Mouse (Mus musculus) spleen, adult 2 months (tissue): ENCODE results near the gene Mapkapk5. TPM values are rescaled to one million over a fixed set of nuclear protein-coding genes. Genes with fewer than 3 reads are reported as not detected.
"Not testable (repeated sequence)": the region's sequence is repeated elsewhere in the genome, so short reads cannot be mapped to it uniquely, and the experiment has no call there.

Experiments used
- DNase-seq, 2 experiments: peaks; one replicate each; pipeline versions ENCODE4 v3.0.0 to v3.0.0-alpha.2; 2012 to 2021; ENCODE audit warnings: low spot score in 2 of 2, low read depth in 1 of 2
- H3K27ac ChIP-seq: fragments of 200-500 bp; 2 replicates; pipeline ENCODE4 v1.5.1; 2012; ENCODE audit warnings: low read length, inconsistent platforms; ENCODE audit not compliant: insufficient read depth
- H3K27me3 ChIP-seq: fragments of 200-500 bp; 2 replicates; pipeline ENCODE4 v1.6.1; 2012; ENCODE audit warnings: mild to moderate bottlenecking, moderate library complexity, low read length, inconsistent platforms; ENCODE audit not compliant: control insufficient read depth, insufficient read depth
- H3K36me3 ChIP-seq: fragments of 200-500 bp; 2 replicates; pipeline ENCODE4 v1.6.1; 2012; ENCODE audit warnings: mild to moderate bottlenecking, low read length, inconsistent platforms; ENCODE audit not compliant: control insufficient read depth, insufficient read depth
- H3K4me1 ChIP-seq: fragments of 200-500 bp; 2 replicates; pipeline ENCODE4 v1.6.1; 2011; ENCODE audit warnings: inconsistent platforms; ENCODE audit not compliant: control insufficient read depth, insufficient read depth, insufficient read length
- H3K4me3 ChIP-seq: fragments of 200-500 bp; 2 replicates; pipeline ENCODE4 v1.5.1; 2011; ENCODE audit warnings: mild to moderate bottlenecking, inconsistent platforms; ENCODE audit not compliant: insufficient read depth, insufficient read length; ENCODE audit errors: extremely low read depth
- CTCF ChIP-seq: fragments of 200-500 bp; IDR thresholded peaks from 2 replicates; pipeline ENCODE4 v1.5.1; 2011; ENCODE audit warnings: mild to moderate bottlenecking, inconsistent platforms; ENCODE audit not compliant: insufficient read depth, insufficient read length, insufficient replicate concordance; ENCODE audit errors: extremely low read depth
- POLR2A ChIP-seq: fragments of 200-500 bp; IDR thresholded peaks from 2 replicates; pipeline ENCODE4 v1.6.1; 2011; ENCODE audit warnings: low read depth, low read length, inconsistent platforms
- WGBS: fragments of 180-500 bp; shearing (Covaris S2); methylation state at CpG from one replicate; pipeline ENCODE4 v1.1.7; 2018; 5-methylcytosine and 5-hydroxymethylcytosine counted together
- polyA plus RNA-seq: library from polyadenylated mRNA; depleted of rRNA; stranded (reverse); fragments of >200 nt; gene quantifications from 2 replicates; pipeline ENCODE4 v1.2.3, GENCODE M21; 2012

Mapkapk5 gene
- polyA plus RNA-seq, 1 experiment, result 18.9 TPM

- DNase-seq, result no peak
- H3K27me3 ChIP-seq, result no peaks in the 10 kb centered on the region
- no peak overlapping the region for H3K27ac ChIP-seq
- no peaks in the 10 kb centered on the region for H3K4me1 ChIP-seq
- no peak for TF ChIP-seq CTCF
- TF ChIP-seq POLR2A, result no peak
- no peak overlapping the region for H3K4me3 ChIP-seq
- peaks cover 57% of the 10 kb centered on the region for H3K36me3 ChIP-seq
- 86% methylated on average over 8 of the region's 8 CpGs for WGBS
Observed at GRCm38 (mm10) chr5:121526961-121527360, 18.7 kb downstream of the Mapkapk5 start.

GRCm38 (mm10) chr5:121526526-121526925 is 19.2 kb downstream of the Mapkapk5 start:
- peaks cover 57% of the 10 kb centered on the region for H3K36me3 ChIP-seq
- 94% methylated on average over 7 of the region's 7 CpGs for WGBS
- no peak overlapping the region for H3K4me3 ChIP-seq
- no peaks in the 10 kb centered on the region for H3K27me3 ChIP-seq
- TF ChIP-seq CTCF (no peak), POLR2A (no peak)
- H3K4me1 ChIP-seq, result no peaks in the 10 kb centered on the region
- no peak overlapping the region for H3K27ac ChIP-seq
- DNase-seq, result no peak

GRCm38 (mm10) chr5:121525774-121526450 is 19.8 kb downstream of the Mapkapk5 start:
- Histone ChIP-seq H3K27ac (no peak overlapping the region), H3K4me3 (no peak overlapping the region), H3K27me3 (no peaks in the 10 kb centered on the region), H3K4me1 (no peaks in the 10 kb centered on the region), H3K36me3 (peaks cover 57% of the 10 kb centered on the region)
- DNase-seq, result no peak
- WGBS, result 94% methylated on average over 14 of the region's 14 CpGs
- TF ChIP-seq CTCF (no peak), POLR2A (no peak)

- not testable (repeated sequence) for H3K4me3 ChIP-seq, H3K27me3 ChIP-seq, DNase-seq, H3K27ac ChIP-seq, H3K4me1 ChIP-seq
- WGBS, result 50% methylated on average over 11 of the region's 17 CpGs
- H3K36me3 ChIP-seq, result peaks cover 17% of the 10 kb centered on the region
Observed at GRCm38 (mm10) chr5:121519758-121520157, 25.9 kb downstream of the Mapkapk5 start.

GRCm38 (mm10) chr5:121518983-121519382 is 26.7 kb downstream of the Mapkapk5 start:
- Histone ChIP-seq H3K4me1 (0 out of 2 replicates have a peak, but pooled peaks cover 2% of the 10 kb centered on the region), H3K4me3 (no peak overlapping the region), H3K27me3 (no peaks in the 10 kb centered on the region), H3K27ac (no peak overlapping the region), H3K36me3 (peaks cover 12% of the 10 kb centered on the region)
- WGBS, result 86% methylated on average over 9 of the region's 9 CpGs
- DNase-seq, result no peak
- no peak for TF ChIP-seq POLR2A
- TF ChIP-seq CTCF, result no peak

- TF ChIP-seq POLR2A (no peak), CTCF (no peak)
- WGBS, result 80% methylated on average over 7 of the region's 7 CpGs
- DNase-seq, result no peak
- Histone ChIP-seq H3K4me1 (no peaks in the 10 kb centered on the region), H3K27ac (no peak overlapping the region), H3K36me3 (no peaks in the 10 kb centered on the region), H3K27me3 (no peaks in the 10 kb centered on the region), H3K4me3 (no peak overlapping the region)
Observed at GRCm38 (mm10) chr5:121510009-121510408, 35.7 kb downstream of the Mapkapk5 start.

GRCm38 (mm10) chr5:121506846-121507245 is 38.9 kb downstream of the Mapkapk5 start:
- no peaks in the 10 kb centered on the region for H3K4me1 ChIP-seq
- WGBS, result 84% methylated on average over 1 of the region's 1 CpGs
- TF ChIP-seq POLR2A (no peak), CTCF (no peak)
- H3K27ac ChIP-seq, result no peak overlapping the region
- H3K36me3 ChIP-seq, result no peaks in the 10 kb centered on the region
- no peak for DNase-seq
- no peaks in the 10 kb centered on the region for H3K27me3 ChIP-seq
- no peak overlapping the region for H3K4me3 ChIP-seq
